Mouse (Mus musculus) heart, embryonic 16.5 days (tissue): Measurements from ENCODE around the gene Nanos3. TPM values are rescaled to one million over a fixed set of nuclear protein-coding genes. Genes with fewer than 3 reads are reported as not detected.

Experiments
- ATAC-seq: fragments of 200-750 bp; cut with Nextera tagmentation; replicated peaks from 2 replicates; pipeline ENCODE4 v1.8.0; 2017; ENCODE audit warnings: moderate number of reproducible peaks; ENCODE audit not compliant: insufficient read depth, low FRiP score; ENCODE audit errors: extremely low read depth
- H3K27ac ChIP-seq: fragments of 300-500 bp; sonication (generic); 2 replicates; pipeline ENCODE4 v1.5.1; 2014; ENCODE audit warnings: mild to moderate bottlenecking, low read length, control low read depth, moderate library complexity
- H3K27me3 ChIP-seq: fragments of 300-500 bp; sonication (generic); 2 replicates; pipeline ENCODE4 v1.6.1; 2014; ENCODE audit warnings: low read length, mixed read lengths; ENCODE audit not compliant: control insufficient read depth, insufficient read depth
- H3K36me3 ChIP-seq: fragments of 300-500 bp; sonication (generic); 2 replicates; pipeline ENCODE4 v1.6.1; 2014; ENCODE audit not compliant: control insufficient read depth, insufficient read depth
- H3K4me1 ChIP-seq: fragments of 300-500 bp; sonication (generic); 2 replicates; pipeline ENCODE4 v1.6.1; 2014; ENCODE audit warnings: low read length, mixed read lengths; ENCODE audit not compliant: control insufficient read depth, insufficient read depth
- H3K4me2 ChIP-seq: fragments of 300-500 bp; sonication (generic); 2 replicates; pipeline ENCODE4 v1.6.1; 2014; ENCODE audit warnings: low read depth, mild to moderate bottlenecking, control low read depth, low read length
- H3K4me3 ChIP-seq: fragments of 300-500 bp; sonication (generic); 2 replicates; pipeline ENCODE4 v1.5.1; 2014; ENCODE audit warnings: mild to moderate bottlenecking, control low read depth, low read length
- H3K9ac ChIP-seq: fragments of 300-500 bp; sonication (generic); 2 replicates; pipeline ENCODE4 v1.6.1; 2014; ENCODE audit warnings: low read length, control low read depth
- H3K9me3 ChIP-seq: fragments of 300-500 bp; sonication (generic); replicated peaks from 2 replicates; pipeline ENCODE4 v1.6.1; 2016; ENCODE audit warnings: low read length; ENCODE audit not compliant: control insufficient read depth
- WGBS: fragments of 180-500 bp; shearing (Covaris S2); extraction: QIAGEN DNeasy Blood & Tissue Kit; methylation state at CpG from one replicate; pipeline ENCODE4 v1.1.7; 2014; 5-methylcytosine and 5-hydroxymethylcytosine counted together
- microRNA counts: library from miRNA; unstranded; fragments of <30 nt; microRNA quantifications from one replicate; lab custom pipeline; 2016
- microRNA-seq: library from miRNA; unstranded; fragments of <30 nt; microRNA quantifications from one replicate; pipeline ENCODE4, GENCODE M21; 2017
- polyA plus RNA-seq: library from polyadenylated mRNA; unstranded; fragments of >200 nt; fragmentation: Nextera tagmentation; extraction: Ambion mirVana; gene quantifications from 2 replicates; pipeline ENCODE4 v1.2.1, GENCODE M21; 2015

Nanos3 gene
- polyA plus RNA-seq, 1 experiment from 2014 or later, result 1.5 TPM

- no peak overlapping the region for H3K27ac ChIP-seq
- no peaks in the 10 kb centered on the region for H3K27me3 ChIP-seq
- no peaks in the 10 kb centered on the region for H3K4me1 ChIP-seq
- H3K9me3 ChIP-seq, result no peaks in the 10 kb centered on the region
- no peak overlapping the region for H3K4me2 ChIP-seq
- ATAC-seq, result peak; percentile 29; the same call in 1 of the 2 replicates
- WGBS, result 52% methylated on average over 16 of the region's 17 CpGs
- no peak overlapping the region for H3K9ac ChIP-seq
- H3K4me3 ChIP-seq, result no peak overlapping the region
- H3K36me3 ChIP-seq, result no peaks in the 10 kb centered on the region
Observed at GRCm38 (mm10) chr8:84127202-84127901, 57.7 kb downstream of the Nanos3 start.

- Histone ChIP-seq H3K9ac (no peak overlapping the region), H3K36me3 (no peaks in the 10 kb centered on the region), H3K4me2 (no peak overlapping the region), H3K27me3 (no peaks in the 10 kb centered on the region), H3K4me3 (no peak overlapping the region), H3K27ac (no peak overlapping the region), H3K4me1 (no peaks in the 10 kb centered on the region), H3K9me3 (no peaks in the 10 kb centered on the region)
- ATAC-seq, result 0 out of 2 replicates have a peak, but pooled peaks have one; percentile 19
- 73% methylated on average over 2 of the region's 2 CpGs for WGBS
Observed at GRCm38 (mm10) chr8:84126742-84127141, 58.3 kb downstream of the Nanos3 start.

- 0 out of 2 replicates have a peak, but pooled peaks have one; percentile 23 for ATAC-seq
- Histone ChIP-seq H3K36me3 (no peaks in the 10 kb centered on the region), H3K9ac (no peak within 1 kb of the TSS)
Observed at GRCm38 (mm10) chr8:84125656-84126055, 59.4 kb downstream of the Nanos3 start, which contains the start of gene Podnl1. Podnl1 (plus strand) TSS chr8:84125989.

More at GRCm38 (mm10) chr8:84125656-84126055, 59.4 kb downstream of the Nanos3 start, which contains the start of gene Podnl1:
- H3K9me3 ChIP-seq, result no peaks in the 10 kb centered on the region
- H3K27ac ChIP-seq, result no peak within 1 kb of the TSS
- no peaks in the 10 kb centered on the region for H3K27me3 ChIP-seq
- no peak within 1 kb of the TSS for H3K4me3 ChIP-seq
- 44% methylated on average over 9 of the region's 9 CpGs for WGBS
- H3K4me1 ChIP-seq, result no peaks in the 10 kb centered on the region
- H3K4me2 ChIP-seq, result no peak within 1 kb of the TSS

MicroRNAs encoded within 50 kb of the gene (microRNA counts, 519-probe panel; counts per million panel counts)
- microRNA mmu-miR-181c (lab: Ali Mortazavi, UCI), result 2,566 counts per million, percentile 62 among the panel's probes with 10 or more counts
- 3,845 counts per million, percentile 92 among the panel's probes with 10 or more counts for microRNA mmu-miR-23a (lab: Ali Mortazavi, UCI)
- 3,845 counts per million, percentile 92 among the panel's probes with 10 or more counts for microRNA mmu-miR-27a (lab: Ali Mortazavi, UCI)

Small RNA genes lying within 50 kb of the gene (microRNA-seq; reads per million reads assigned to microRNA genes)
- not detected for gene Gm25110
- gene Mir181c, result 3,432 reads per million, percentile 90 among the genes with 10 or more reads in this experiment
- gene Mir181d, result 2,070 reads per million, percentile 84 among the genes with 10 or more reads in this experiment
- gene Mir23a, result 28,011 reads per million, percentile 98 among the genes with 10 or more reads in this experiment
- not detected for gene Mir24-2
- gene Mir27a, result 362 reads per million, percentile 70 among the genes with 10 or more reads in this experiment
- gene Mir3074-2, result not detected

Other genes starting within 250 kb of the Nanos3 start
- 1.0 and 1.2 TPM in 2 replicates for gene Gm10644, start 230.0 kb downstream of the Nanos3 start, polyA plus RNA-seq
- 65.2 and 69.1 TPM in 2 replicates for gene Asf1b, start 229.7 kb downstream of the Nanos3 start, polyA plus RNA-seq
- 258 and 282 TPM in 2 replicates for gene Prkaca, start 212.2 kb downstream of the Nanos3 start, polyA plus RNA-seq
- gene Samd1, start 187.5 kb downstream of the Nanos3 start, polyA plus RNA-seq, result 5.4 and 6.0 TPM in 2 replicates
- 0.89 and 1.1 TPM in 2 replicates for gene 1700067K01Rik, start 183.7 kb downstream of the Nanos3 start, polyA plus RNA-seq
- 0.21 and 0.49 TPM in 2 replicates for gene 2210011C24Rik, start 173.0 kb downstream of the Nanos3 start, polyA plus RNA-seq
- gene Palm3, start 163.7 kb downstream of the Nanos3 start, polyA plus RNA-seq, result 1.5 and 2.7 TPM in 2 replicates
- 6.0 and 6.5 TPM in 2 replicates for gene Il27ra, start 142.6 kb downstream of the Nanos3 start, polyA plus RNA-seq
- gene Rln3, start 140.2 kb downstream of the Nanos3 start, polyA plus RNA-seq, result 0.24 TPM in 1 of 2 replicates, not detected in the other
- gene Gm10643, start 120.1 kb downstream of the Nanos3 start, polyA plus RNA-seq, result 0.95 and 1.2 TPM in 2 replicates
- gene Rfx1, start 118.4 kb downstream of the Nanos3 start, polyA plus RNA-seq, result 5.9 and 6.4 TPM in 2 replicates
- 5.4 and 6.0 TPM in 2 replicates for gene Dcaf15, start 80.4 kb downstream of the Nanos3 start, polyA plus RNA-seq
- gene Podnl1, start 59.2 kb downstream of the Nanos3 start, polyA plus RNA-seq, result 0.17 and 0.37 TPM in 2 replicates
- 14.8 and 15.4 TPM in 2 replicates for gene Cc2d1a, start 37.3 kb downstream of the Nanos3 start, polyA plus RNA-seq
- 1.2 and 1.3 TPM in 2 replicates for gene 4930432K21Rik, start 37.2 kb downstream of the Nanos3 start, polyA plus RNA-seq
- gene Zswim4, start 51.8 kb upstream of the Nanos3 start, polyA plus RNA-seq, result 8.4 and 9.9 TPM in 2 replicates
- 297 and 311 TPM in 2 replicates for gene D8Ertd738e, start 64.5 kb upstream of the Nanos3 start, polyA plus RNA-seq
- 45.0 and 46.2 TPM in 2 replicates for gene Mri1, start 72.1 kb upstream of the Nanos3 start, polyA plus RNA-seq
- 14.9 and 19.4 TPM in 2 replicates for gene Ccdc130, start 85.2 kb upstream of the Nanos3 start, polyA plus RNA-seq
- 6.9 and 8.9 TPM in 2 replicates for gene Cacna1a, start 203.2 kb upstream of the Nanos3 start, polyA plus RNA-seq